Mouse (Mus musculus) thymus, adult 2 months (tissue): ENCODE data around the gene Cdk5. TPM values are rescaled to one million over a fixed set of nuclear protein-coding genes. Genes with fewer than 3 reads are reported as not detected.

Source experiments
- DNase-seq: peaks from one replicate; pipeline ENCODE4 v3.0.0; 2021
- H3K27ac ChIP-seq: fragments of 200-500 bp; 2 replicates; pipeline ENCODE4 v1.5.1; 2012; ENCODE audit warnings: low read length, control low read depth; ENCODE audit not compliant: control insufficient read depth, insufficient read depth
- H3K27me3 ChIP-seq: fragments of 200-500 bp; 2 replicates; pipeline ENCODE4 v1.6.1; 2012; ENCODE audit warnings: mild to moderate bottlenecking, low read length, moderate library complexity, mixed read lengths; ENCODE audit not compliant: control insufficient read depth, insufficient read depth
- H3K36me3 ChIP-seq: fragments of 200-500 bp; 2 replicates; pipeline ENCODE4 v1.6.1; 2012; ENCODE audit warnings: mild to moderate bottlenecking, low read length, moderate library complexity; ENCODE audit not compliant: control insufficient read depth, insufficient read depth
- H3K4me1 ChIP-seq: fragments of 200-500 bp; replicated peaks from 2 replicates; pipeline ENCODE4 v1.6.1; 2012; ENCODE audit warnings: low read length; ENCODE audit not compliant: control insufficient read depth, insufficient read depth
- H3K4me3 ChIP-seq: fragments of 200-500 bp; 2 replicates; pipeline ENCODE4 v1.5.1; 2012; ENCODE audit warnings: mild to moderate bottlenecking, low read length, control low read depth, moderate library complexity; ENCODE audit not compliant: control insufficient read depth, insufficient read depth
- CTCF ChIP-seq: fragments of 200-500 bp; IDR thresholded peaks from 2 replicates; pipeline ENCODE4 v1.5.1; 2012; ENCODE audit warnings: mild to moderate bottlenecking, control low read depth, low read length, moderate library complexity, borderline replicate concordance; ENCODE audit not compliant: control insufficient read depth, poor library complexity, insufficient read depth; ENCODE audit errors: extremely low read depth
- POLR2A ChIP-seq: fragments of 200-500 bp; IDR thresholded peaks from 2 replicates; pipeline ENCODE4 v1.6.1; 2012; ENCODE audit warnings: mild to moderate bottlenecking, low read length, control low read depth, moderate library complexity; ENCODE audit not compliant: control insufficient read depth, poor library complexity, insufficient read depth; ENCODE audit errors: extremely low read depth
- WGBS: fragments of 180-500 bp; shearing (Covaris S2); methylation state at CpG from one replicate; pipeline ENCODE4 v1.1.7; 2018; 5-methylcytosine and 5-hydroxymethylcytosine counted together
- polyA plus RNA-seq: library from polyadenylated mRNA; depleted of rRNA; stranded (reverse); fragments of >200 nt; gene quantifications from 2 replicates; pipeline ENCODE4 v1.2.3, GENCODE M21; 2012; rRNA removed

Gene Cdk5
- polyA plus RNA-seq = 62.3 and 87.0 TPM in 2 replicates

DNA sequence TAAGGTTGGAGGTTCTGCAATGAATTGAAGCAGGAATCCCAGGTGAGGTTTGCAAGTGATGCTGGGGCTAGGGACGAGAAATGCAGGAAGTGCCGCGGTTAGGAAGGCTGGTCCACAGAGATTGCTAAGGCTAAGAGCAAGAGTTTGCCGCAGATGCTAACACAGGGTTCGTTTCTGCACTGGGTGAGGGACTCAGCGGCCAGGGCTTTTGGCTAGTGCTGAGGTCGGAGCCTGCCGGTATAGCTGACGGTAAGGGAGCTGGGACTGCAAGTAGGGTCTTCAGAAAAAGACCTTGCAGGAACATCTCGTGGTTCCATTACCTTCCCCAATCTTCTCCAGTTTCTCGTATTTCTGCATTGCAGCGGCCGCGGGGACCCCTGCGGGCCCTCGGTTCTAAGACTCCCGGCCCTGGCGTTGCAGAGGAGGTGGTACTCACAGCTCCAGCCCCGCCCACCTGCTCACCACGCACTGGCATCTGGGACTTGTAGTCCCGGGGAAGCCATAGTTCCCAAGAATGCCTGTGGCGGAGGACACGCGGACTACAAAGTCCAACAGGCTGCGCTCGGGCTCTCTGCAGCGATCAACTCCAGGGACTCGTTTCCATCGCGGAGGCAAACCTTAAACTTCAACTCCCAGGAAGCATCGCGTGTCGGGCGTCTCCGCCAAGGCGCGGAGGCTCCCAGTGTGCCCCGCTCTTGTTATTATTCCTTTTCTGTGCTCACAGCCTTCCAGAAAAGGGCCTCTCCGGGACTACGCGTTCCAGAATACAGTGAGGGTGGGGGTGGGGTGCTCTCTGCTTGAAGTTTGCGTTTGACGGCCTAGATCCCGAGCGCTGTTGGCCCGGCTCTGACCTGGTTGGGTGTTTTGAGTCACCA is at the start of gene Cdk5, which contains the start of gene Slc4a2:
TSS of gene Cdk5 (minus strand) at position 402 of the 875 bp plus-strand sequence.
TSS of gene Slc4a2 (plus strand) at position 709 of the 875 bp plus-strand sequence.
- H3K27me3 ChIP-seq = no peaks in the 10 kb centered on the region
- TF ChIP-seq POLR2A (peak; percentile 71), CTCF (peak; percentile 47; the same call in 1 of the 2 replicates)
- peak within 1 kb of the TSS; percentile 91 for H3K27ac ChIP-seq
- peak within 1 kb of the TSS; percentile 72 for H3K4me3 ChIP-seq
- WGBS = under 1% methylated on average over 46 of the region's 46 CpGs
- peak; percentile 98 for DNase-seq
- no peaks in the 10 kb centered on the region for H3K36me3 ChIP-seq
- H3K4me1 ChIP-seq = peaks cover 28% of the 10 kb centered on the region

- Histone ChIP-seq H3K27ac (no peak overlapping the region), H3K4me3 (no peak overlapping the region), H3K4me1 (peaks cover 9% of the 10 kb centered on the region), H3K36me3 (no peaks in the 10 kb centered on the region), H3K27me3 (peaks cover 3% of the 10 kb centered on the region; the same call in 1 of the 2 replicates)
- WGBS = 20% methylated on average over 5 of the region's 5 CpGs
- TF ChIP-seq POLR2A (no peak), CTCF (peak; percentile 90)
- peak; percentile 81 for DNase-seq
Observed at GRCm38 (mm10) chr5:24470600-24470999, 47.3 kb upstream of the Cdk5 start.

DNA sequence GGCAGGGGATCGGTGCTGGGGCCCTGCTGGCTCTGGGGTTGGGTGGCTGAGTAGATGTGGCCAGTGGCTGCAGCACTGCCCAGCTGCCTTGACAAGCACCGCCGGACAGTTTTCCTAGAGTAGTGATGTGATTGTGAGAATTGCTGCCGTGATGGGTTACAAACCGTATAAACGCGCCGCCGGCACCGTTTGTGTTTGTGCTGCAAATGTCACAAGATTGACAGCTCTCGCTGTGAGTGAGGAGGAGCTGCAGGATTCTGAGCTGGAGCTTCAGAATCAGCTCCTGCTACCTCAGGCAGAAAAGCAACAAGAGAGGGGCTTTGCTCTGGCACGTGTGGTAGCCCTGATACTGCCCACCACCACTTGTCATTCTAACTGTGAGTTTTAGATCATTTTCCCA is 43.4 kb upstream of the Cdk5 start:
- no peak overlapping the region for H3K27ac ChIP-seq
- WGBS = 95% methylated on average over 12 of the region's 12 CpGs
- DNase-seq = no peak
- H3K36me3 ChIP-seq = no peaks in the 10 kb centered on the region
- no peaks in the 10 kb centered on the region for H3K27me3 ChIP-seq
- no peak for TF ChIP-seq POLR2A
- no peak for TF ChIP-seq CTCF
- H3K4me3 ChIP-seq = no peak overlapping the region
- H3K4me1 ChIP-seq = no peaks in the 10 kb centered on the region

- WGBS = 87% methylated on average over 7 of the region's 7 CpGs
- TF ChIP-seq CTCF = no peak
- no peaks in the 10 kb centered on the region for H3K27me3 ChIP-seq
- H3K4me3 ChIP-seq = no peak overlapping the region
- peaks cover 28% of the 10 kb centered on the region for H3K4me1 ChIP-seq
- no peaks in the 10 kb centered on the region for H3K36me3 ChIP-seq
- H3K27ac ChIP-seq = no peak overlapping the region
- no peak for DNase-seq
Observed at GRCm38 (mm10) chr5:24455613-24456012, 32.3 kb upstream of the Cdk5 start.

DNA sequence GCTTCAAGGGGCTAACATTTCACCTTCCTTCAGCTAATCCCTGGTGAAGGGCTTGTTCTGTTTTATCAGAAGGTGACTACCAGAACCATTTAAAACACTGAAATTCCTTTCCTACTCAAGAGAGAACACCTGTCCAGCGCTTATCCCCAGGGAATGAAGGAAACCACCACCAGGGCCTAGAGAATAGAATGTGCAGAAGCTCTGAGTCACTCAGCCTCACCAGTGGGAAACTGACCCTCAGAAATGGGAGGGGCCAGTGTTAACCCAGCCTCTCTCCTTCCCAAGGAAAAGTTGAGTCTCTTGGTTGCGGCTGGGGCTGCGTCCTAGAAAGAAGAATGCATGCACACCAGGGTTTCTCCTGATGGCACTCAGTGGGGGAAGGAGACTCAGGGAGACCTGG is 31.7 kb upstream of the Cdk5 start:
- no peak overlapping the region for H3K4me3 ChIP-seq
- H3K36me3 ChIP-seq = no peaks in the 10 kb centered on the region
- DNase-seq = no peak
- TF ChIP-seq POLR2A = no peak
- no peak for TF ChIP-seq CTCF
- H3K27ac ChIP-seq = no peak overlapping the region
- H3K27me3 ChIP-seq = no peaks in the 10 kb centered on the region
- H3K4me1 ChIP-seq = peaks cover 28% of the 10 kb centered on the region
- WGBS = 96% methylated on average over 3 of the region's 3 CpGs

DNA sequence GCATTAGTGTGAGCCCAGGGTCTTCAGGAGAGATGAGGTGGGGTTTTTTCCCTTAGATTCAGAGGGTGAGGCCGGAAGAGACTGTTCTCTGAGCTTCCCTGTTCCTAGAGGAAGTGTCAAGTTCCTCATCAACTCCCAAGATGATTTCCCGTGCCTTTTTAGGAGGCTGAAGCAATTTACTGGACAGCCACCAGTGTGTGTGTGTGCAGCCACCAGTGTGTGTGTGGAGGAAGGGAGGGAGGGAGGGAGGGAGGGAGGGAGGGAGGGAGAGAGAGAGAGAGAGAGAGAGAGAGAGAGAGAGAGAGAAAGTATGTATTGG is 30.6 kb upstream of the Cdk5 start:
- WGBS = 66% methylated on average over 2 of the region's 2 CpGs
- H3K36me3 ChIP-seq = no peaks in the 10 kb centered on the region
- no peak for DNase-seq
- no peak overlapping the region for H3K4me3 ChIP-seq
- H3K27ac ChIP-seq = no peak overlapping the region
- no peaks in the 10 kb centered on the region for H3K27me3 ChIP-seq
- TF ChIP-seq CTCF (no peak), POLR2A (no peak)
- peaks cover 28% of the 10 kb centered on the region for H3K4me1 ChIP-seq
